Mouse (Mus musculus): ENCODE data around the gene Klhl25. TPM values are rescaled to one million over a fixed set of nuclear protein-coding genes. Genes with fewer than 3 reads are reported as not detected.

Klhl25 gene
- polyA plus RNA-seq (2012; rRNA removed): 6.8 and 9.4 TPM in 2 replicates

DNA sequence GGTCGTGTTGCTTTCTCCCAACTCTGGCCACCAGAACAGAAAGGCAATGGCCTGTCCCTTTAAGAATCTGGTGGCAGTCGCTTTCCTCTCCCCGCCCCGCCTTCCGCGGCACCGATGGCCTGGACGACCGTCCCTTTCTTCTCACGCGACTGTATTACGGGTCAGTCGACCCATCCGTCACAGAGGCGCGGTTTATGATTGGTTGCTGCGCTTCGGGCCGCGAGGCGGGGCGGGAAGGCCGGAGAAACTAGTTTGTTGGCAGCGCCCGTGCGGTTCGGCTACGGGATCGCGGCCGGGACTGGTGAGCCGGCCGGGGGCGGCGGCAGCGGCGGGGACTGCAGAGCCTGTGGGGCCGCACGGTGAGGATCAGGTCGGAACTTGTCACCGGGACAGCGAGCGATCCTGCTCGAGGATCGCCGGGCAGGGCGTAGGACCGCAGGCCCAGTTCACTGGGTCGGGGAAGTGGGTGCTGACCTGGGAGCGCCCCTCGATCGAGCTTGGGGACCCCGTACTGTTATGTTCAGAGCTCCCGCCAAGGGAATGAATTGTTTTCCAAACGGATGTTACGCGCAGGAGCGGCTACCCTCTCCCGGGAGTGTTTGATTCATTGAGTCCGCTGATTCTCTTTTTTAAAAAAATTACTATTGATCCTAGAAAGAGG is at the start of gene Klhl25:
TSS of gene Klhl25 (plus strand) at position 196 of the 661 bp plus-strand sequence.
- no peak for TF ChIP-seq CTCF (IDR thresholded peaks at IDR 0.05; ENCODE audit: extremely low read depth, insufficient read length, insufficient replicate concordance, low read depth, low read length)
- TF ChIP-seq POLR2A (IDR thresholded peaks at IDR 0.05; ENCODE audit: low read depth, low read length): peak; percentile 50; the same call in 1 of the 2 replicates
- Histone ChIP-seq H3K4me1 (ENCODE audit: control insufficient read depth, insufficient read depth, insufficient read length, low read length) (peaks cover 3% of the 10 kb centered on the region), H3K27me3 (ENCODE audit: control insufficient read depth, insufficient read depth, low read length) (no peaks in the 10 kb centered on the region), H3K36me3 (ENCODE audit: control insufficient read depth, insufficient read depth, low read length) (no peaks in the 10 kb centered on the region), H3K27ac (ENCODE audit: insufficient read depth, low read depth, low read length) (peak within 1 kb of the TSS; percentile 48; the same call in 1 of the 2 replicates), H3K4me3 (ENCODE audit: low read depth, low read length) (peak within 1 kb of the TSS; percentile 90)
- WGBS: under 1% methylated on average over 60 of the region's 60 CpGs

DNA sequence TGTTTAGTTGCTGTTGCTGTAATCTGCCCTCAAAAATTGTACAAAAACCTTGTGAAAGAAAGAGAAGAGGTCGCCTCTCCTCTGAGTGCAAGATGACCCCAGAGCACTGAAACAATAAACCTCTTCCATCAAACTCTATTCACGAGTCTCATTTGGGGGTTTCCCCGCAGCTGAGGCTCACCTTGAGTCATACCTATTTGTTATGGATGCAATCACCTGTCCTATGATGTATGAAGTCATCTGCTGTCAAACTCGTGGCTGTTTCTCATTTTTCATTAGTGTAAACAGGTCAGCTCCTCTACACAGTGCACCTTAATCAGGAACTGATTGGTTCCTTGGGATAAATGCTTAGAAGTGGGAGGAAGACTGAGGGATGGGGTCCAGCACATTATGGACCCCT is 47.6 kb upstream of the Klhl25 start:
- Histone ChIP-seq H3K27ac (ENCODE audit: insufficient read depth, low read depth, low read length) (no peak overlapping the region), H3K4me3 (ENCODE audit: low read depth, low read length) (no peak overlapping the region), H3K4me1 (ENCODE audit: control insufficient read depth, insufficient read depth, insufficient read length, low read length) (peaks cover 8% of the 10 kb centered on the region), H3K27me3 (ENCODE audit: control insufficient read depth, insufficient read depth, low read length) (no peaks in the 10 kb centered on the region), H3K36me3 (ENCODE audit: control insufficient read depth, insufficient read depth, low read length) (no peaks in the 10 kb centered on the region)
- WGBS: 57% methylated on average over 4 of the region's 4 CpGs
- TF ChIP-seq POLR2A (IDR thresholded peaks at IDR 0.05; ENCODE audit: low read depth, low read length) (no peak), CTCF (IDR thresholded peaks at IDR 0.05; ENCODE audit: extremely low read depth, insufficient read length, insufficient replicate concordance, low read depth, low read length) (no peak)

DNA sequence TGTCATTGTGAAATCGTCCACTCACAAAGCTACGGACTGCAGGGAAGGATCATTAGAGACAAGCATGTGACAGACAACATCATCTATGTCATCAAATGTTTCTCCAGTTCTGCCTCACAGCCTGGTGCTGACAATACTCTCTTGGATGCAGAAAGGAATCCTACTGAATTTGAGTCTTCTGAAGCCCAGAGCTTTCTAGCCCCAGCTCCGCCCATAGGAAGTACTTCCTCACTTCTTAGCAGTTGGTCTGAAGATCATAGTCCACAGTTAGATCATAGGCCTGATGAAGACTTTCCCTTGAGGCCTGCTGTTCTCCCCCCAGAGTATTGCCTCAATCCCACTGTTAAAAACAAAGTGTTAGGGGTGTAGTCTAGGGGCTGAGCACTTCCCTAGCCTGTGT is 47.1 kb upstream of the Klhl25 start:
- Histone ChIP-seq H3K4me1 (ENCODE audit: control insufficient read depth, insufficient read depth, insufficient read length, low read length) (peaks cover 7% of the 10 kb centered on the region; the same call in 1 of the 2 replicates), H3K4me3 (ENCODE audit: low read depth, low read length) (no peak overlapping the region), H3K27me3 (ENCODE audit: control insufficient read depth, insufficient read depth, low read length) (no peaks in the 10 kb centered on the region), H3K36me3 (ENCODE audit: control insufficient read depth, insufficient read depth, low read length) (no peaks in the 10 kb centered on the region), H3K27ac (ENCODE audit: insufficient read depth, low read depth, low read length) (no peak overlapping the region)
- 86% methylated on average over 3 of the region's 3 CpGs for WGBS
- TF ChIP-seq POLR2A (IDR thresholded peaks at IDR 0.05; ENCODE audit: low read depth, low read length) (no peak), CTCF (IDR thresholded peaks at IDR 0.05; ENCODE audit: extremely low read depth, insufficient read length, insufficient replicate concordance, low read depth, low read length) (no peak)

DNA sequence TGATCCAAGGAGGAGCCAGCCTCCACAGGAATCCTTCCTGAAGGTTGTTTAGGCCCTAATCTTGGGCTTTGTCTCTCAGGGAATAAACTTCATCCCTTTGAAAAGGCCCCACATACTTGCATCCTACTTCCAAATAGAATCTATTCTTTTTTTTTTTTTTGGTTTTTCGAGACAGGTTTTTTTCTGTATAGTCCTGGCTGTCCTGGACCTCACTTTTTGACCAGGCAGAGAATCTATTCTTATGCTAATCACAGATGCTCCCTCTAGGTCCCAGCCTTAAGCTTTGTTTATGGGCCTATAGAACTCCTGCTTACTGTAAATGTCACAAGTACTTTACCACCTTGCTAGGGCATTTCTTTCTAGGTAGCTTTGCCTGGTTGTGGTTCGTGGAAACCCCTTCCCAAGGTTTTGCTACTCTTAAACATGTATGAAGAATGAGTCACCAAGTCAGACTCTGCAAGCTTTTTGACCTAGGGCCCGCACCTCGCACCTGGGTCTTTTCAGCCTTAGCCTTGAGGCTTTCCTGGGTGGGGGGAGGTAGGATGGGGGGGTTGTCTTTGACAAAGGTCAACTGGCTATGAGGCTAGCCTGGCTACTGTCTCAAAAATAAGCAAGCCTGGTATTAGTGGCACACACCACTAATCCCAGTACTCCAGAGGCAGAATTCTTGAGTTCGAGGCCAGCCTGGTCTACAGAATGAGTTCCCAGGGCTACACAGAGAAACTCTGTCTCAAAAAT is 46.3 kb upstream of the Klhl25 start:
- no peak for TF ChIP-seq CTCF (IDR thresholded peaks at IDR 0.05; ENCODE audit: extremely low read depth, insufficient read length, insufficient replicate concordance, low read depth, low read length)
- TF ChIP-seq POLR2A (IDR thresholded peaks at IDR 0.05; ENCODE audit: low read depth, low read length): no peak

DNA sequence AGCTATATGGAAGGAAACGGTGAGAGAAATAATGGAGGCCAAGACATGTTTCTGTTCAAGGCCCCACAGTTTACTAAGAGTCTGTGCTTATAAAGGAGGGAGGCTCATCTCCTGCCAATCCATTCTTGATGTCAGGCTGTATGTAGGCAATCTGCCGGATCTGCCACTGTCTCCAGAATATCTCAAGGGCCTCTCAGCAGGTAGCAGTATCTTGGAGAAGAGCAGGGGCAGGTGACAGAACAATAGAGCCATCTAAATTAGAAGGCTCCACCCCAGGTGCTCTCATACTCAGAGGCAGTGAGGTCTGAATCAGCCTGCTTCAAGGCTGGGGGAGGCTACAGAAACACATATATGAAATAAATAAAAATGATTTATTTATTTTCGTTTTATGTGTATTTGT is 45.2 kb upstream of the Klhl25 start:
- Histone ChIP-seq H3K4me3 (ENCODE audit: low read depth, low read length) (no peak overlapping the region), H3K4me1 (ENCODE audit: control insufficient read depth, insufficient read depth, insufficient read length, low read length) (peaks cover 3% of the 10 kb centered on the region; the same call in 1 of the 2 replicates), H3K36me3 (ENCODE audit: control insufficient read depth, insufficient read depth, low read length) (no peaks in the 10 kb centered on the region), H3K27ac (ENCODE audit: insufficient read depth, low read depth, low read length) (no peak overlapping the region), H3K27me3 (ENCODE audit: control insufficient read depth, insufficient read depth, low read length) (no peaks in the 10 kb centered on the region)
- 76% methylated on average over 3 of the region's 3 CpGs for WGBS
- no peak for TF ChIP-seq POLR2A (IDR thresholded peaks at IDR 0.05; ENCODE audit: low read depth, low read length)

More for the DNA sequence above, 46.3 kb upstream of the Klhl25 start:
- Histone ChIP-seq H3K27me3 (ENCODE audit: control insufficient read depth, insufficient read depth, low read length) (no peaks in the 10 kb centered on the region), H3K4me1 (ENCODE audit: control insufficient read depth, insufficient read depth, insufficient read length, low read length) (peaks cover 3% of the 10 kb centered on the region; the same call in 1 of the 2 replicates), H3K27ac (ENCODE audit: insufficient read depth, low read depth, low read length) (no peak overlapping the region), H3K4me3 (ENCODE audit: low read depth, low read length) (no peak overlapping the region), H3K36me3 (ENCODE audit: control insufficient read depth, insufficient read depth, low read length) (no peaks in the 10 kb centered on the region)
- 97% methylated on average over 5 of the region's 5 CpGs for WGBS

DNA sequence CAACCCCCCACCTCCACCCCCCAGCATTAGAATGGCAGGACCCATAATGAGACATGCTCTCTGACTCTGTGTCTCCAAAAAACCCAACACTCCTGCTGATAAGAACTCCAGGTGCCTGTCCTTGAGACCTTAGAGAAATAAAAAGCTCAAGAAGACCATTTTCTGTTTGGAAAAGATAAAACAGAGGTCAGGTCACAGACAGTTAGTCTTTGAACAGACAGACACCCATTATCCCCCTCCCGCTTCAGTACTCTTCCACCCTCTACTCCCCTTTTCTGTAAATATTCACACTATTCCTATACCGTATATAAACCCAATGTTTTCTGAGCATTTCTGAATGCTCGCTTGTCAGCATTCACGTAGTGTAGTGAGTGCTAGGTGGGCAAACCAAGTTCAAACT is 41.9 kb upstream of the Klhl25 start:
- no peaks in the 10 kb centered on the region for H3K36me3 ChIP-seq (ENCODE audit: control insufficient read depth, insufficient read depth, low read length)
- H3K4me1 ChIP-seq (ENCODE audit: control insufficient read depth, insufficient read depth, insufficient read length, low read length): peaks cover 3% of the 10 kb centered on the region; the same call in 1 of the 2 replicates
- H3K27ac ChIP-seq (ENCODE audit: insufficient read depth, low read depth, low read length): no peak overlapping the region
- 79% methylated on average over 4 of the region's 4 CpGs for WGBS
- no peak for TF ChIP-seq CTCF (IDR thresholded peaks at IDR 0.05; ENCODE audit: extremely low read depth, insufficient read length, insufficient replicate concordance, low read depth, low read length)
- no peak for TF ChIP-seq POLR2A (IDR thresholded peaks at IDR 0.05; ENCODE audit: low read depth, low read length)
- H3K4me3 ChIP-seq (ENCODE audit: low read depth, low read length): no peak overlapping the region
- H3K27me3 ChIP-seq (ENCODE audit: control insufficient read depth, insufficient read depth, low read length): no peaks in the 10 kb centered on the region

DNA sequence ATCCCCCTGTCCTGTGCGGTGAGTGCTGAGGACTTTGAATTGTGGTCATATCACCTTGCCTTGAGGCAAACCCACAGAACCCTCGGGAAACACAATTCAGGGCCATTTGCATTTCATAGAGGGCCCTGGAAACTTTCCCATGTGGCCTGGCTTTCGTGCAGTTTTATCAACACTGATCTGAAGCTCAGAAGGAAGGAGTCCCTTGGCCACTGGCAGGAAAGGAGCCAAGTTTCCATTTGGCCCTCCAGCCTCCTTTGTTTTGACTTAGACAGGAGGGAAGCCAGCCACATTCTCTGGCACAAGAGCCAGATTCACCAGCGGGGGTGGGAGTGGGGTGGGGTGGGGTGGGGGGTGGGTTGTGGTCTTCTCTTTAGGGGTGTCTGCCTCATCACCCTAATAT is 41.4 kb upstream of the Klhl25 start:
- TF ChIP-seq CTCF (IDR thresholded peaks at IDR 0.05; ENCODE audit: extremely low read depth, insufficient read length, insufficient replicate concordance, low read depth, low read length): no peak
- TF ChIP-seq POLR2A (IDR thresholded peaks at IDR 0.05; ENCODE audit: low read depth, low read length): no peak
- no peak overlapping the region for H3K27ac ChIP-seq (ENCODE audit: insufficient read depth, low read depth, low read length)
- H3K4me3 ChIP-seq (ENCODE audit: low read depth, low read length): no peak overlapping the region
- no peaks in the 10 kb centered on the region for H3K27me3 ChIP-seq (ENCODE audit: control insufficient read depth, insufficient read depth, low read length)
- H3K36me3 ChIP-seq (ENCODE audit: control insufficient read depth, insufficient read depth, low read length): no peaks in the 10 kb centered on the region
- H3K4me1 ChIP-seq (ENCODE audit: control insufficient read depth, insufficient read depth, insufficient read length, low read length): no peaks in the 10 kb centered on the region
- WGBS: 17% methylated on average over 4 of the region's 4 CpGs
